Mouse (Mus musculus): Measurements from ENCODE around the gene Slc11a1. TPM values are rescaled to one million over a fixed set of nuclear protein-coding genes. Genes with fewer than 3 reads are reported as not detected.
"Not testable (repeated sequence)": the region's sequence is repeated elsewhere in the genome, so short reads cannot be mapped to it uniquely, and the experiment has no call there.

Gene Slc11a1
- 8.6 and 9.0 TPM in 2 replicates for polyA plus RNA-seq (2016; fragmentation: Nextera tagmentation; extraction: Ambion mirVana)

DNA sequence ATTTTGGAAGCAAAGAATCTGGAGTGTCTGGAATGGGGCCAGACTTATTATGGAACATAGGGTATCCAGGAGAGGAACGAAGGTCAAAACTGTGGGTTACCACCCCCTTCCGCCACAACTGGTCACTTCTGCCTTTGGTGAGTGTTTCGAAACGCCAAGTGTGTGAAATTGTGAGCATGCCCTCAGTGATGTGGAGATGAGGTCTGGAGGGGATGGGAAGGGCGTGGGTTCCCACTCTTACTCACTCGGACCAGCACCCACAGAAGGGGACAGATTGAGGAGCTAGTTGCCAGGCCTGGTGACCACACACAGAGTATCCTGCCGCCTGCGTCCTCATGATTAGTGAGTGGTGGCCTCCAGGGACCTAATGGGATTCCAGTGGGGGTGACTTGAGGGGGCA lies at the start of gene Slc11a1:
Gene Slc11a1 (plus strand): TSS at position 216 of the 400 bp plus-strand sequence.
- Histone ChIP-seq H3K4me2 (no peak within 1 kb of the TSS), H3K27me3 (replicated peaks) (peaks cover 9% of the 10 kb centered on the region; the same call in 1 of the 2 replicates), H3K4me1 (peaks cover 28% of the 10 kb centered on the region), H3K36me3 (no peaks in the 10 kb centered on the region), H3K4me3 (no peak within 1 kb of the TSS), H3K9ac (no peak within 1 kb of the TSS), H3K27ac (0 out of 2 replicates have a peak within 1 kb of the TSS, but pooled peaks have one; percentile 2), H3K9me3 (replicated peaks) (no peaks in the 10 kb centered on the region)
- ATAC-seq: no peak
- WGBS (ENCODE audit: insufficient replicate concordance): 34% methylated on average over 8 of the region's 8 CpGs

DNA sequence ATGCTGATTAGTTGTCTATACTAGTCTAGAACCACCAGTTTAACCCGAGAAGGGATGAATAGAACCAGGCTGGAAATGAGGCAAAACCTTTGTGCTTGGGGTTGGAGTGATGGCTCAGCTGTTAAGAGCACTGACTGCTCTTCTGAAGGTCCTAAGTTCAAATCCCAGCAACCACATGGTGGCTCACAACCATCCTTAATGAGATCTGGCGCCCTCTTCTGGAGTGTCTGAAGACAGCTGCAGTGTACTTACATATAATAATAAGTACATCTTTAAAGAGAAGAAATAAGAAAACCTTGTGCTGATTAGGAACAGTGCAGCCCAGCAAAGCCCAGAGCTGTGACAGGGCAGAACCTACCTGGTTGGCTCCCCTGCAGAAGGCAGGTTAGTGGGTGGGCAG lies 48.1 kb upstream of the Slc11a1 start:
- not testable (repeated sequence) for H3K27ac ChIP-seq; H3K4me2 ChIP-seq; H3K9me3 ChIP-seq (replicated peaks); H3K4me3 ChIP-seq; H3K27me3 ChIP-seq (replicated peaks); H3K9ac ChIP-seq; ATAC-seq; H3K36me3 ChIP-seq
- 45% methylated on average over 2 of the region's 2 CpGs for WGBS (ENCODE audit: insufficient replicate concordance)
- H3K4me1 ChIP-seq: peaks cover 23% of the 10 kb centered on the region

DNA sequence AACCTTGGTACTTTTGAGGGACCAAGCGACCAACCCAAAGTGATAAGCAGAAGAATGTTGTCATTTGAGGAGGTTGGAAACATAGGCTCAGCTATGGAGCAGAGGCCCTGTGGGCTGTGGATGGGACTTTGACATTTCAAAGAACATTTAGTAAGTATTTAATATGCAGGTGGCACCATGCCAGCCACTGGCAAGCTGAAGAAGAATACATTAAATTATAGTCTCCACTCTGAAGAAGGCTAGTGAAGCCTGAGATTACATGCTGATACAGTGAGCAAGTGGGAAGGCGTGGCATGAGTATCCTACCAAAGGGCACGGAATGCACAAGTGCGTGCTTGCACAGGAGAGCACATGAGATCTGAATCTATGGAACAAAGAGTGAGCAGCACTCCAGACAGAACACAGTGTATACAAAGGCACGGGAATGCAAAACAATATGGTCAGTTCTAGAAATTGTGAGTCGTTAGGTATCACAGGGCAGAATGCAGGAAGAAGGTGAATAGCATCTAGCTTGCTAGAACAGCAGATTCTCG lies 45.0 kb upstream of the Slc11a1 start:
- no peak for ATAC-seq
- Histone ChIP-seq H3K9ac (no peak overlapping the region), H3K9me3 (replicated peaks) (0 out of 2 replicates have a peak, but pooled peaks cover 3% of the 10 kb centered on the region), H3K4me3 (no peak overlapping the region), H3K4me1 (peaks cover 39% of the 10 kb centered on the region), H3K36me3 (no peaks in the 10 kb centered on the region), H3K4me2 (no peak overlapping the region), H3K27me3 (replicated peaks) (peaks cover 13% of the 10 kb centered on the region), H3K27ac (no peak overlapping the region)
- 79% methylated on average over 7 of the region's 7 CpGs for WGBS (ENCODE audit: insufficient replicate concordance)

GRCm38 (mm10) chr1:74331046-74331681 lies 43.8 kb upstream of the Slc11a1 start:
- Histone ChIP-seq H3K4me2 (peak overlapping the region; percentile 93; the same call in 1 of the 2 replicates), H3K4me3 (no peak overlapping the region), H3K27ac (peak overlapping the region; percentile 58), H3K9ac (no peak overlapping the region), H3K9me3 (replicated peaks) (0 out of 2 replicates have a peak, but pooled peaks cover 3% of the 10 kb centered on the region), H3K27me3 (replicated peaks) (peaks cover 13% of the 10 kb centered on the region), H3K4me1 (peaks cover 39% of the 10 kb centered on the region), H3K36me3 (no peaks in the 10 kb centered on the region)
- ATAC-seq: no peak
- WGBS (ENCODE audit: insufficient replicate concordance): 22% methylated on average over 4 of the region's 4 CpGs

- under 1% methylated on average over 36 of the region's 36 CpGs for WGBS (ENCODE audit: insufficient replicate concordance)
- H3K4me1 ChIP-seq: peaks cover 39% of the 10 kb centered on the region
Measured at GRCm38 (mm10) chr1:74332241-74332763, 42.7 kb upstream of the Slc11a1 start.

GRCm38 (mm10) chr1:74332930-74333329 lies 42.1 kb upstream of the Slc11a1 start:
- Histone ChIP-seq H3K4me3 (peak overlapping the region; percentile 60), H3K27me3 (replicated peaks) (peaks cover 13% of the 10 kb centered on the region), H3K9ac (peak overlapping the region; percentile 68), H3K9me3 (replicated peaks) (0 out of 2 replicates have a peak, but pooled peaks cover 3% of the 10 kb centered on the region), H3K27ac (no peak overlapping the region), H3K36me3 (no peaks in the 10 kb centered on the region), H3K4me1 (peaks cover 39% of the 10 kb centered on the region), H3K4me2 (peak overlapping the region; percentile 93)
- ATAC-seq: no peak
- WGBS (ENCODE audit: insufficient replicate concordance): 12% methylated on average over 9 of the region's 9 CpGs

More at GRCm38 (mm10) chr1:74332241-74332763, 42.7 kb upstream of the Slc11a1 start:
- Histone ChIP-seq H3K27ac (peak overlapping the region; percentile 58; the same call in 1 of the 2 replicates), H3K36me3 (no peaks in the 10 kb centered on the region), H3K4me2 (peak overlapping the region; percentile 93), H3K9me3 (replicated peaks) (0 out of 2 replicates have a peak, but pooled peaks cover 3% of the 10 kb centered on the region), H3K9ac (peak overlapping the region; percentile 68), H3K4me3 (peak overlapping the region; percentile 60), H3K27me3 (replicated peaks) (peaks cover 13% of the 10 kb centered on the region)
- ATAC-seq: peak; percentile 95

- Histone ChIP-seq H3K4me3 (no peak overlapping the region), H3K4me2 (no peak overlapping the region), H3K9me3 (replicated peaks) (no peaks in the 10 kb centered on the region), H3K9ac (no peak overlapping the region), H3K27ac (no peak overlapping the region), H3K27me3 (replicated peaks) (peaks cover 13% of the 10 kb centered on the region), H3K4me1 (peaks cover 39% of the 10 kb centered on the region), H3K36me3 (no peaks in the 10 kb centered on the region)
- ATAC-seq: no peak
- WGBS (ENCODE audit: insufficient replicate concordance): 78% methylated on average over 3 of the region's 3 CpGs
Measured at GRCm38 (mm10) chr1:74334607-74335006, 40.4 kb upstream of the Slc11a1 start.

- peaks cover 35% of the 10 kb centered on the region for H3K4me1 ChIP-seq
- H3K36me3 ChIP-seq: no peaks in the 10 kb centered on the region
- no peak overlapping the region for H3K27ac ChIP-seq
- no peak overlapping the region for H3K9ac ChIP-seq
- H3K4me3 ChIP-seq: no peak overlapping the region
- no peaks in the 10 kb centered on the region for H3K9me3 ChIP-seq (replicated peaks)
- H3K4me2 ChIP-seq: no peak overlapping the region
- H3K27me3 ChIP-seq (replicated peaks): peaks cover 13% of the 10 kb centered on the region
- ATAC-seq: no peak
- WGBS (ENCODE audit: insufficient replicate concordance): 63% methylated on average over 4 of the region's 4 CpGs
Measured at GRCm38 (mm10) chr1:74335033-74335432, 40.0 kb upstream of the Slc11a1 start.

DNA sequence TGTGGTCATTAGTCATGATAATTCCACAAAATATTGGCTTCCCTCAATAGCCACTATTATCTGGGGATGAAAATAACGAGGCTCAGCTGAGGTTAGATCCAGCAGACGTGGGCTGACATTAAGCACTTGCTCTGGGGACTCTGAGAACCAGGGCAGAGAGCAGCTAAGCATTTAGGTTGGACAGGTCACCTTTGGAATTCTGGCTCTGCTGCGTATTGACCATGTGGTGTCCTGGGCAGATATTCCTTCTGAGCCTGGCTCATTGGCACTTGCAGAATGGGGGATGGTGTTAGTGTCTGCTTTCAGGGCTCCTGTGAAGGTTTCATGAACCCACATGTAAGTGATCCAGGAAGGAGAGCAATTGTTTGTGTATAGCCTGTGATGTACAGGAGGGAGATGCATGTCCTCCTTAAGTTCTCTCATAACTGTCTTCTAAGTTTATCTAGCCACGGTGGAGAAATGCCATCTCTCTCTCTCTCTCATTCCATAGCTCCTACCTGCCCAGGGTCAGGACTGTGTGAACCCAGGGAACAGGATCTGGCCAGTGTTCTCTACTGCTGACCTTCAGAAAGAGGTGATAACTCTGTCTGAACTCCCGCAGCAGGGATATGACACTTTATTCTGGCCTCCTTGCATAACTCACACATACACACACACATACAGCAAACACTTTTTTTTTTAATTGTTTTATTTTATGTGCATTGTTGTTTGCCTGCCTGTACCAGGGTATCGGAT lies 39.4 kb upstream of the Slc11a1 start:
- H3K4me1 ChIP-seq: peaks cover 33% of the 10 kb centered on the region
- WGBS (ENCODE audit: insufficient replicate concordance): 69% methylated on average over 6 of the region's 6 CpGs
- ATAC-seq: no peak

GRCm38 (mm10) chr1:74337241-74337771 lies 37.7 kb upstream of the Slc11a1 start:
- Histone ChIP-seq H3K4me2 (no peak overlapping the region), H3K9ac (no peak overlapping the region), H3K27me3 (replicated peaks) (peaks cover 13% of the 10 kb centered on the region), H3K36me3 (no peaks in the 10 kb centered on the region), H3K4me3 (no peak overlapping the region), H3K27ac (no peak overlapping the region), H3K4me1 (peaks cover 16% of the 10 kb centered on the region), H3K9me3 (replicated peaks) (no peaks in the 10 kb centered on the region)
- 73% methylated on average over 3 of the region's 3 CpGs for WGBS (ENCODE audit: insufficient replicate concordance)
- ATAC-seq: no peak

More for the DNA sequence above, 39.4 kb upstream of the Slc11a1 start:
- H3K4me2 ChIP-seq: no peak overlapping the region
- no peaks in the 10 kb centered on the region for H3K9me3 ChIP-seq (replicated peaks)
- no peak overlapping the region for H3K4me3 ChIP-seq
- no peak overlapping the region for H3K27ac ChIP-seq
- H3K36me3 ChIP-seq: no peaks in the 10 kb centered on the region
- H3K27me3 ChIP-seq (replicated peaks): peaks cover 13% of the 10 kb centered on the region
- H3K9ac ChIP-seq: no peak overlapping the region

DNA sequence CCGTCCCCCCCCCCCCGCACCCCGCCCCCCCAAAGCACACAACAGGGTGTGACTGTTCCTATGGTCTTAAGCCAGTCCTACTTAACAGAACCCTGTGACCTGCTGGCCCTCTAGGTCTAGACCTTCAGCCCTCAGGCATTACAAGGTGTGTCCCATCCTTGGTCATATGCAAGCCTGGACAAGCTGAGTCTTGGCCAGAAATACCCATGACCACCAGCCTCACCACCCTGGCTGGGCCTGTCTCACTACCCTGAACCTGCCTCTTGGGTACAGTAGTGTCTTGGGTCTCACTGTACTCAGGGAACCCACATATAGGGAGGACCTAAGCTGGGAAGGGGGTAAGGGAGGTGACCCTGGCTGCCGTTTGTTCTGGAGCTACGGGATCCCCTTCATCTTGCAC lies 37.0 kb upstream of the Slc11a1 start:
- H3K27me3 ChIP-seq (replicated peaks): peaks cover 10% of the 10 kb centered on the region
- H3K4me2 ChIP-seq: no peak overlapping the region
- H3K36me3 ChIP-seq: no peaks in the 10 kb centered on the region
- ATAC-seq: no peak
- H3K27ac ChIP-seq: no peak overlapping the region
- H3K4me1 ChIP-seq: peaks cover 11% of the 10 kb centered on the region
- H3K4me3 ChIP-seq: no peak overlapping the region
- H3K9me3 ChIP-seq (replicated peaks): no peaks in the 10 kb centered on the region
- 68% methylated on average over 5 of the region's 5 CpGs for WGBS (ENCODE audit: insufficient replicate concordance)
- H3K9ac ChIP-seq: no peak overlapping the region
